27 mouse cellular contexts compared by ENCODE assay signal in genomic region chr1:51681872-51682271, GRCm38 (mm10).
"Had no signal": no experiment of that assay in that cellular context is flagged by ENCODE, and none has a peak within 500 bp of the region (broad histone marks: within the 10 kb centered on the region; RNA-seq: fewer than 3 reads in every experiment).

No protein-coding gene starts in this region.

- H3K4me1 ChIP-seq: heart, embryonic 12.5 days; hindbrain, embryonic 12.5 days; liver, embryonic 12.5 days had no signal

- H3K4me3 ChIP-seq: gastrocnemius, adult 2 months; heart, embryonic 12.5 days; hindbrain, embryonic 10.5 days; hindbrain, embryonic 12.5 days; intestine, embryonic 15.5 days; kidney, embryonic 15.5 days; limb, embryonic 13.5 days; limb, embryonic 15.5 days; liver, embryonic 12.5 days had no signal

- H3K27ac ChIP-seq: gastrocnemius, adult 2 months; hindbrain, embryonic 10.5 days; hindbrain, embryonic 12.5 days; hindbrain, embryonic 14.5 days; intestine, embryonic 15.5 days; kidney, embryonic 15.5 days; kidney, postnatal 0 days; limb, embryonic 13.5 days; limb, embryonic 15.5 days; liver, embryonic 12.5 days; liver, embryonic 14.5 days had no signal

- H3K36me3 ChIP-seq: heart, embryonic 12.5 days; hindbrain, embryonic 10.5 days; hindbrain, embryonic 12.5 days; intestine, embryonic 15.5 days; kidney, embryonic 15.5 days; limb, embryonic 13.5 days; limb, embryonic 15.5 days; liver, embryonic 12.5 days had no signal

- ATAC-seq: hindbrain, embryonic 16.5 days; inflammation-experienced regulatory T-cells, adult 6 months; intestine, embryonic 15.5 days; liver, embryonic 12.5 days had no signal

- H3K27me3 ChIP-seq: heart, embryonic 12.5 days; hindbrain, embryonic 12.5 days; intestine, embryonic 15.5 days; kidney, embryonic 15.5 days; limb, embryonic 13.5 days; limb, embryonic 15.5 days; liver, embryonic 12.5 days had no signal

- H3K4me2 ChIP-seq: heart, embryonic 12.5 days; hindbrain, embryonic 12.5 days; hindbrain, embryonic 14.5 days; intestine, embryonic 15.5 days; kidney, embryonic 15.5 days; limb, embryonic 13.5 days; limb, embryonic 15.5 days; liver, embryonic 12.5 days had no signal

- DNase-seq: gastrocnemius, adult 2 months; gastrocnemius, postnatal 10 days; gastrocnemius, postnatal 25 days; heart, adult 18-20 months; heart, postnatal 10 days; heart, postnatal 4 days; kidney, adult 11 months; kidney, adult 2 months; kidney, adult 9 months; kidney, postnatal 14 days; kidney, postnatal 36 days; layer of hippocampus, adult 9-11 months; layer of hippocampus, postnatal 36 days; left cerebral cortex, postnatal 4 days had no signal

- H3K9ac ChIP-seq: heart, embryonic 12.5 days; hindbrain, embryonic 12.5 days; hindbrain, embryonic 14.5 days; intestine, embryonic 15.5 days; kidney, embryonic 15.5 days; limb, embryonic 13.5 days; limb, embryonic 15.5 days; liver, embryonic 12.5 days; liver, embryonic 14.5 days had no signal

- H3K9me3 ChIP-seq: hindbrain, embryonic 10.5 days; hindbrain, embryonic 12.5 days; intestine, embryonic 15.5 days; kidney, embryonic 15.5 days; limb, embryonic 13.5 days; limb, embryonic 15.5 days; liver, embryonic 12.5 days had no signal
